Mouse (Mus musculus): ENCODE data around the gene Bcor.

Gene Bcor

DNA sequence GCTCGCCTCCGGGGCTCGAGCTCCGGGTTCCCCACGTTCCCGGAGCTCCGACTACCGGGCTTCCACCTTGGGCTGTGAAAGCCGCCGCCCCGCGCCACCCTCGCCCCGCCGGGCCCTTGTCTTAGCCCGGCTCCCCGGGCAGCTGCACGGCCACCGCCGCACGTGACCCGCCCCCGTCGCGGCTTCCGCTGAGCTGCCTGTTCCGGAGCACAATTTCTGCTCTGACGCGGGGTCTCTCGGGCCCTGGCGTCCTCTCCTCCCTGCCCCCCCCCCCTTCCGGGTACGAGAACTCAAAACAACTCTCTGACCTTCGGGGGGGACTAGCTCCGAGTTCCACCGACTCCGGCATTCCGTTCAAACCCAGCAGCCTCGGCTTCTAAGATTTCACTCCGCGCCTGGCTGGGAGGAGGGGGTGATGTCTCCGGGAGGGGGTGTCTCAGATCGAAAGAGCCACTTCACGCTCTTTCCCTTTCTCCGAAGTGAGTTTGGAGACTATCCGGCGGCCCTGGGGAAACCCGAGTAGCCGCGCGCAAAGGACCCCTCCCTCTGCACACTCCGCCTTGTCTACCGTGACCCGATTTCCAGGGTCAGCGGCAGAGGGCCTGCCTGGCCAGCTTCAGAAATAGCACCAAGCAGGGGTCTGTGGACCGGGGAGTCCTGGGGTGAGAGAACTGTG lies at the start of gene Bcor:
TSS of gene Bcor (minus strand) at position 375 of the 676 bp plus-strand sequence.
- no peak for DNase-seq (ENCODE audit: low spot score)

DNA sequence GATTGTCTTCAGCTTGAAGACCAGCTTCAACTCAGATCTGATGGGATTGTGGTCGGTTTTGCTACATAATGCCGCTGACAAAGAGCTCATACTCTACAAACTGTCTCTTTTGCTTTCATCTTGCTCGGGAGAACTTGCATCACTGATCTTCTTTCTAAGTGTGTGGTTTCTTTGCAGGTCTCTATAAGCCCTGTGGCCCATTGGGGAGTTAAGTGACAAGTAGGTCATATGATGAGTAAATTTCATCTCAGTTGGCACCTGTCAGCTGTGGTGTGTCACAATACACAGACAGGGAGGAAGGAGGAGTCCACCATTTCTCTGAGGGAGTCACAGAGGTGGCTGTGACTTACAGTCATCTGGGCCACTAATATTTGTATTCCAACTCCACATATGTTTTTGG lies 42.8 kb upstream of the Bcor start:
- DNase-seq (ENCODE audit: low spot score): no peak

DNA sequence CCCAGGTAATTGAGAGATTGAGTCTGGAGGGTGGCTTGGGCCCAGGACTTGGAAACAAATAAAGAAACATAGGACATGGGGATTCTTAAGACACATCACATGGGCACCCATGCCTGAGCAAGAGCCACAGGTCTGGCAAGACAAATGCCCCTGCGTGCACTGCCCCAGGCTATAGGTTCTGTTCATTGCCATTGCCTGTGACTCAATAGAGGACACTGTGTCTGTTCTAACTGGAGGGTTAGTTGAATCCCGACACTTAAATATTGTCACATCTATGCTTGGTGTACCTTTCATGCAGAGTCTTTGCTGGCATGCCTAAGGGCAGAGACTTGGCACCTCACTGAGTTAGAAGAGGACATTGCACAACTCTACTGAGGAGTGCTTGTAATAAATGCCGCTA lies 41.0 kb upstream of the Bcor start:
- DNase-seq (ENCODE audit: low spot score): no peak

DNA sequence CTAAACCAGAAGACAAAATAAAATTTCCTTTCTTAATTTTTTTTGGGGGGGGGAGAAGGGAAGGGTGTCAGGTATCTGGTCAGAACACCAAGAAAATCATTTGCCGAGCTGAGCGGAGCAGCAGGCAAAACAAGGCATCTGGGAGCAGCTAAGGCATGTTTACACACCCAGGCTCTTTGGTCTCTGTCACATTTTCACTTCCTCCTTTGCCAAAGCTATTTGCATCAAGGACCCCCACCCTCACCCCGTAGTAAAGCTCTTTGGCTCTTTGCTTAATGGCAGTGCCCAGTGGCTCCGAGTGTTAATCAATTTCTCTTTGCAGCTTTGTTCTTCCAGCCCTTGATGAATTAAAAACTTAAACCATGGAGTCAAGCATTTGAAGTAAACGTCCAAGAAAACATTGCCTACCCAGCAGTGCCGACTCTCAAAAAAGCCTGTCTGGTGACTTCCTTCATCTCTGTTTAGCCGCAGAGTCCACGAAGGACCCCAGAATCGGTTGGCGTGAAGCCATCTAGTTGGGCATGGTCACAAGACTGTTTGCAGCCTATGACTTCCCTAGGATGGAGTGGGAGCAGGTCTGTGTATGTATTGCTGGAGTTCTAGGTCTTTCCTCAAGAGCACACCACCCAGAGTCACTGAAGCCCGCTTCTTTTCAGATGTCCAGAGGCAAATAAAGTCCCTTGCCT lies 35.2 kb upstream of the Bcor start:
- no peak for DNase-seq (ENCODE audit: low spot score)

DNA sequence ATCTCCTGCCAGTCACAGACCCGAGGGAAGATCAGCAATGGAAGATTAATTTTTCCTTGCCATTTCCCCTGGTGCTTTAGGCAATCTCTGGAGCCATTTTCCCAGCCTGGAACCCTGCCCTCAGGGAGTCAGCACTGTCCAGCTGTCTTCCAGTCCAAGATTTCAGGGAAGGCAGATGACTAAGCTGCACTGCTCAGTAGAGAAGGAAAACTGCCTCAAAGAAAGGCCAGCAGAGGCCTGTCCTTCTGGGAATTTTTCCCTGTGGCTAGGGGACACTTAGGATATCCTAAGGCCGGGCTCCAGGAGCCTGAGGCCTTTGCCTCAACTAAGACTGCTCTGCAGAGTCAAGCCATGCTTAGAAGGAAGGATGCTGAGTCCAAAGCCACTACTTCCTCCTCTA lies 32.2 kb upstream of the Bcor start:
- no peak for DNase-seq (ENCODE audit: low spot score)

DNA sequence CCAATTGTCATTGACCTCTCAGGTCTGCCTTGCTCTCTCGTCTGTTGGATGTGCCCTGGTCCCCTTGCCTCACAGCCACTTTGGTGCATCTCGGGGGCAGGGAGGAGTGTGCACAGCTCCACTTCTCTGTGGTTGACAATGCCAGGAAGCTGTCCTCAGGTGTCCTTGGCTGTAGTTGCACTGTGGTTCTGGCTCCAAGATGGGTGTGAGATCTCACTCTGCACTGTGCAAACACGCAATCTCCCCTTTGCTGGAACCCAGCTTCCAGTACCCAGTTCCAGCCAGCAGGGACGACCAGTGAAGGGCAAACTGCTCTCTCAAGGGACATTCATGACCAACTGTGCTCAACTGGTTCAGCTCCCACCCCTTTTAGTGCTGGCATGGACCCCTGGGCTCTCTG lies 29.4 kb upstream of the Bcor start:
- no peak for DNase-seq (ENCODE audit: low spot score)

DNA sequence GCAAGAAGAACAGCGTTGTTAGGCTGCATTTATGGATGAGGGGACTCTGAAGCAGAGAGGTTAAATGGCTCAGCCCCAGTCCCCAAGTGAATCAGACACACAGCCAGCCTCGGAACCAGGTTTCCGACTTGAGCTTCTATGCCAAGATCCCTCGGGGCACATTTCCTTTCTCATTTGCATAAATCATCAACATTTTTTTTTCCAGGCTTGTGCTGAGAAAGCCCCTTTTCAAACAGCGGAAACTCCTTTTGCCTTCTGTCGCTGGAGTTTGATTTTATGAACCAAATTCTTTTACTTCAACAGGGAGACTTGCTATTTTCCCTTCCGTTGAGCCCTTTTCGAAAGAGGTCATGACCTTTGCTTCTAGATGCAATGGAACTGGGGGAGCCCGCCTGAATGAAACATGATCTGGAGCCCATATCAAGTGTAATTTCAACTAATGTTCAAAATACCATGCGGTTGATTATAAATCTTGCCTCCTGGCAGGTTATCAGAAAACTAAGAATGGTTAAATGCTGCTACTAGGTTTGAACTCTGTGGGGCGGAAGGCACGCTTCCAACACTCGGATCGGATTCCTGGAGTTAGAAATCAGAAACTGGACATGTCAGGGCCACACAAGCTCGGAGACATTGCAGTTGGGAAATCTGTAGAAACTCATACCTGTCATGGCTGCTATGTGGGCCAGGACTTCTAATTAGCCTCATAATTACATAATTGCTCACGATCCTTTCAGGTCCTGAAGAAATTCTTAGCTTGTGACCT lies 15.2 kb upstream of the Bcor start:
- DNase-seq (ENCODE audit: low spot score): no peak

DNA sequence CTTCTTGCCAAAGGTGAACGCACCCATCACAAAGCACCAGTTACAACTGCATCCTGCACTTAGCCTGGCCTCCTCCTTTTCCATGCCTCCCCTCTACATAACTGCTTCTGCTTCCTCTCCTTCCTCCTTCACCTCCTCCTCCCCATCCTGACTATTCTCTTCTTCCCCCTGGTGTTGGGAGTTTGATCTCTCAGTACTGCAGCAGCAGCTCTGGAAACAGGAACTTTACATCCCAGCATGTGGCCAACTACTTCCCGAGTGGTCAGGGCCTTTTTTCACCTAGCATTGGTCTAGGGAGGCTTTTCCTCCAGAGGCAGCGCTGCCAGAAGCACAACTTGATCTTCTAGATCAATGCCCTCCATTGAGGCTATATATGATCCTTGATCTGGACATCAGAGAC lies 10.0 kb upstream of the Bcor start:
- DNase-seq (ENCODE audit: low spot score): no peak

DNA sequence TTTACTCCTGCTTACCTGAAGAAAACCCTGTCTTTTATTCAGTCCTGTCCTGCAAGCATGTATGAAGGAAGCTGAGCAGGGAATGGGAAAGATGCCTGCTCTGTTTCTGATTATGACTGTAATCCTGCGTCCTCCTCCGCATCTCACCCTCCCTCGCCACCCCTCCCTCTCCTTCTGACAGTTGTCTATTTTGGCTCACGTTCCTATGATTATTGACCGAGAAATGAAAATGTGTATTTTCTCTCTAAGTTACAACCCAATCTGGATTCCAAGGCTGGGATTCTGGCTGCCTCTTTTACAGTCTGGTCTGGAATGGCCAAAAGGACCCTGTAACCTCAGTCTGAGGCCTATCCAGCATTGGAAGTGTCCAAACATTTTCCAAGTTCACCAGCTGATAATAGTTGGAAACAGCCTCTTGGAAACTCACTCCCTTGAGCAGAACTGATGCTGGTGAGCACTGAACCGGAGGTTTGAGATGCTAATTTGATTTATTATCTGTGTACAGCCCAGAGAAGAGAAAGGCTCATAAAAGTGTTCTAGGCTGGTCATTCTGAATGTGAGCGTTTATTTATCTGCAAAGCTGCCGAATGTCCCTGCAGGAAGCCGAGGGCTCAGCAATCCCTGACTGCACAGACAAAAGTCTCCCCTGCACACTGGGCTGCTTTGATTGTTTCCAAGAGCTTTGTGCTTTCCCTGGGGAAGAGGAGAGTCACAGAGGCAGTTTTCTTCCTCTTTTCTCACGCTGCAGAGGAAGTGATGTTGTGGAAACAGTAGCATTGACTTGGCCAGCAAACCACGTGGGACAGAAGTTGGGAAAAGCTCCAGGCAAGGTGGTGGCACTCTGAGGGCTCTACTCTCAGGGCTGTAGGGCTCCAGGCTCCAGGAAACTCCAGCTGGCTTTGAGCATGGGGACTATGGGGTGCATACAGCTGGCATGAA lies 4.7 kb upstream of the Bcor start:
- no peak for DNase-seq (ENCODE audit: low spot score)

DNA sequence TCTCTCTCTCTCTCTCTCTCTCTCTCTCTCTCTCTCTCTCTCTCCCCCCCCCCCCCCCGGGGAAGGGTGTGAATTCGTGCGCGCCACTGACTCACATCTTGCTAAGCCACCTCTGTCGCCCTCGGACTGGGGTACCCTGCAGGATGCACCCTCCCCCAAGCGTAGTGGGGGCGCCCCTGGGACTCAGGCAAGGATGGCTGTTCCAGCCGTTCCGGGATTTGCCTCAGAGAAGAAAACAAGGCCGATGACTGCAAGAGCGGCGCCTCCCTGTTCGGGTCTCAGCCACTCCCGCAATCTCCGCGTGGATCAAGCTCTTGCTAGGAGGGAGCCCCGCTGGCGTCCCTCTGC lies 647 bp downstream of the Bcor start:
- DNase-seq (ENCODE audit: low spot score): no peak

DNA sequence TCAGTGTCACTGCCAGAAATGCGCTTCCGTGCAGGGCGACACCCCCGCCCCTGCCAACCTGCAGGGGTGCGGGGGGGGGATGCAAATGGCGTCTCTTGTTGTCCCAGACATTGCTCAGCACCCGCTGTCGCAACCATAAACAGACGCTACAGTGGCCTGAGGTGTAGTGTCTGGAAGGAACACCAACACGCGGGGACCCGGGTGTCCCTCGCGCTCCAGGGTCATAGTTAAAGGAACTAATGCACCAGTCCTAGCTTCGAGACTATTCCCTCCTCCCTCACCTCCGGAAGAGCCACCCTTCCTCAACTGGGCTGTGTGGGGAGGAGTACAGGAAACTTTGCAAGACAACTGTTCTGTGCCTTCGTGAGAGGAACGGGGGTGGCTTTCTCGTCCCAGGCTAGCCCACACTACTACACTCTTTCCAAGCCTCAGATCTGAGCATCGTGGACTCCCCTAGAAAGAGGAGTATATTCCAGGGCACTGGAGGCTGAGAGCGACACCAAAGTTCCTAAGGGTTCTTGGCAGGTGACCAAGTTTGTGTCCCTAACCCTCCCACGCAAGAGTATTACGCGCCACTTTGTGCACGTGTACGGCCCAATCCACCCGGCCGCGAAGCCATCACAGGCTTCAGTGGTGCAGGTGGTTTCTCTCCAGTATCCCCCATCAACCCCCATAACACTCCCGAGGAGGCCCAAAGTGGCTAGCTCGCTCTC lies 1.2 kb downstream of the Bcor start:
- DNase-seq (ENCODE audit: low spot score): no peak

DNA sequence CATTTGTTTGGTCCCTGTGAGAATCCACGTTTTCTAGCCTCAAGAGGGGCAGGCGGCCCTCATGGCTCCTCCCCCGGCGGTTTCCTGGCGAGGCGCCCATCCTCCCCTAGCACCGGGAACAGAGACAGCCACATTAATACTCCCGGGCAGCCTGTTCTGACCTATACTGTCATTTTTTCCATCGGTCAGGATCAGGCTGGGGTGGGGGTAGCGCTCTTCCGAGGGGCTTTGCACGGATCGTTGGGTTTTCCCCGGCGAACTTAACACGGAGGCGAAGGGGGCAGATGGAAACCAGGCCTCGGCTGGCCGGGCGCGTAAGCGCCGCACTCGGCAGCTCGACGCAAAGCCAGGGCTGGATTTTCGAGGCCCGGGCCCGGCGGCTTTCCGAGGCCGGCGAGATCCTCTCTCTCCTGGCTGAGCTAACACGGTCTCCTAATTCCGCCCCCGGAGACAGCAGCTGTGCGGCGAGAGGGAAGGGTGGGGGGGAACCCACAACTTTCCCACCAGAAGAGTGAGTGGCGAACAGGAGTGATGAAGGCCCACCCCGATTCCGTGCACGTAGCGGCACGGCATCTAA lies 1.8 kb downstream of the Bcor start:
- peak; percentile 37 for DNase-seq (ENCODE audit: low spot score)

DNA sequence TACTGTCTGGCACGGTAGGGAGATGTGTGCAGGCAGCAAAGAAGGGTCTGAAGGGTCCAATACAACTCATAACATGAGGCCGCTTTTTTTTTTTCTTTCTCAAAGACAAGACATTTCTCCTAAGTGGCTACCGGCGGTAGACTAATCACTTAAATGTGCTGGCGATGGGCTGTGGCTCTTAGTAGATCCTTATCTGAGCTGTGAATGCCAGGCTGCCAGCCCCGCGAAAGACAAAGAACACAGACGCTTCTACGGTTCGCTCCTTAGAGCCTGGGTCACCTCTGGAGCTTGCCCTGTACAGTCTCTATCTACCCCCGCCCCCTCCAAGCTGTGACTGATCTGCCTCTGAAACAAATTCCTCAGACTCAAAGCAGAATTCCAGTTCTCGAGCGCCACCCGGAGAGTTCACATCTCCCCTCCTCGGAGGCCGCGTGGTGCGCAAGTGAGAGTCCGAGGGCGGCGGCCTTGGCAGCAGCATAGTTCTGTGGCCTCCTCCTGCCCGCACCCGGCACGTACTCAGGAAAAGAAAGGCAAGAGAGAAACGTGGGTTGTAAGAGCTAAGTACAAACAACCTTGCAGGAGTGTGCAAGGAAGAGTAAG lies 2.7 kb downstream of the Bcor start:
- DNase-seq (ENCODE audit: low spot score): no peak

DNA sequence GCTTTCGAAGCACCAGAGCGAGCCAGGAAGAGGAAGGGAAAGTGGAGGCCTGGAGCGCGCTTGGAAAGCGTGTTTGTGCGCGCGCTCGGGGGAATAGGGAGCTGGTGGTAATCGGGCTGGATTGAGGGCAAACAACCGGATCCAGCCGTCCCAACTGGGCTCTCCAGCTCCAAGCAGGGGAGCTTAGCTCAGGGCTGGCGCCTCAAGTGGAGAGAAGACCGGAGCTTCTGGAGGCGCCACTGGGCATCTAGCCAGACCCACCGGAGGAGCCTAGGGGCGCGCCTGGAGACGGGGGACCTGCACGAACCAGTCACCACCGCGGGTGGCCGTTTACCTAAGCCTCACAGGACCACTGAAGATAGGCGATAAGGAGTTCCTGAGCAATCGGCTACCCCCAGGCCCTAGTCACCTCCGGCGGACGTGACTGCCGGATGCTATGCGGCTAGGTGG lies 4.3 kb downstream of the Bcor start:
- DNase-seq (ENCODE audit: low spot score): no peak

DNA sequence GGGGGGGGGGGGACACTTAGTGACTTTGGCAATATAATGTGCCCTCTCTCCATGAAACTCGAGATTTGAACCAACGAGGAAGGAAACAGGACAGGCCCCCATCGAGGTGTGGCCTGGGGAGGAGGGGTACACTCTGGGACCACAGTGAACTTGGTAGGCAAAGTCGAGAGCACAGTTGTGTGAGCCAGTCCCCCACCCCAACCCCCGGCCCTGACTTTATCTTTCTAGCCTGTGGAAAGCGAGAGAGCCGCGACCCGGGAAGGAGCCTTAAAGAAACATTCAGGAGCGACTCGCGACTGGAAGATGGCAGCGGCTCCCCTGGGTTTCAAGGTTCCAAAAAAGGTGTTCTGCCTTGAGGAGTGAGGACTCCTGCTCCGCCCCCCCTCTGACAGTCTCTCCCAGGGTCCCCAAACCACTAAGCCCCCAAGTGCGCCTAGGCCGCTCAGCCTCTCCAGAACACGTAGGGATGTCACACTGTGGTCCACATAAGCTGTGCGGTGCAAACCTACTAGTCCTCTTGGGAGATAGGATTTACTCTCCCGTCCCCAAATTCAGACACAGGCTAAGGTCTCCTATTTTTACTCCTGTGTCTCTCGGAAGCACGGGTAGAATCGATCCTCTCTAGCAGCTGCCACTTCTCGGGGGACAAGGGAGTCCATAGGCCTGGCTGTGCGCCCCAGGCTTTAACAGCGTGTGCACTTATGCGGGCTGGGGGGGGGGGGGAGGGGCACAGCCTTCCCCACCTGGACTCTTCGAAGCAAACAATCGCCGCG lies 4.9 kb downstream of the Bcor start:
- no peak for DNase-seq (ENCODE audit: low spot score)

DNA sequence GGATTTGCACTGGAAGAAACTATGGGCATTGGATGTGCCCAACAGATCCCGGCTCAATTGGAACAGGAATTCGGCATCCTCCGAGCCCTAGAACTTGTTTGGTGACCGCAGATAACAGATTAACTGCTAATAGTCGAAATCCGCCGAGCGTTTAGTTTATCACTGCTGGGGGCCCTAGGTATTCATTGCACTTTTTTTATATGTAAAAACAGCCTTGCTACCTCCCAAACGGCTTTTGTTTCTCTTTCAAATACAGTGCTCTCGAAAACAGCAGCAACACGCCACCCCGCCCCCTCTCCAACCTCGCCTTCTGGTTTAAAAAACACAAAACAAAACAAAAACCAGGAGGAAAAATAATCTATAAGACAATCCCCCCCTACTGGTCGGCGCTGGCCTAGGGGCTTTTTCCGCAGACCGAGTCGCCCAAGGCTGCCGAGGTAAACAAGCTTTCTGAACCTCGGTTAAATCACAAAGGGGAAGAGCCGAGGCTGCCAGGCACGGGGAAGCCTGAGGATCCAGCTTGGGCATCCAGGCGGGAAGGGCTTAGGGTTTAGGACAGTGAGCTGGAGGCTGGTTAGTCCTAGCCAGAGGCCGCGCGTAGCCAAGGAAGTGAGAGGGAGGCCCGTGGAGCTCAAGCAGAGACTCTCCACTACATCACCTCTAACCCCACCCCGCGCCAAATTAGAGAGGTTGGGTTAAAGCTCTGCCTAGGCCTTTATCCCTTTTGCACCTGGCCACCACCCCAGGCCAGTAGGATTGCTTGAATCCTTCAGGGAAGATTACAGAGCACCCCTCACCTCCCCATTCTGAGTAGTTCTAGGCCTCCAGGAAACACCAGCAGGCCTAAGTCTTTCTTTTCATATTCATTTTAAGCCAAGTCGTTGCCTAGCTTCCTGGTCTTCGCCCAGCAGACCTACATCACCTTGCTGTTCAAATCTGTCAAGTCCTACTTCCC lies 6.7 kb downstream of the Bcor start:
- DNase-seq (ENCODE audit: low spot score): no peak

DNA sequence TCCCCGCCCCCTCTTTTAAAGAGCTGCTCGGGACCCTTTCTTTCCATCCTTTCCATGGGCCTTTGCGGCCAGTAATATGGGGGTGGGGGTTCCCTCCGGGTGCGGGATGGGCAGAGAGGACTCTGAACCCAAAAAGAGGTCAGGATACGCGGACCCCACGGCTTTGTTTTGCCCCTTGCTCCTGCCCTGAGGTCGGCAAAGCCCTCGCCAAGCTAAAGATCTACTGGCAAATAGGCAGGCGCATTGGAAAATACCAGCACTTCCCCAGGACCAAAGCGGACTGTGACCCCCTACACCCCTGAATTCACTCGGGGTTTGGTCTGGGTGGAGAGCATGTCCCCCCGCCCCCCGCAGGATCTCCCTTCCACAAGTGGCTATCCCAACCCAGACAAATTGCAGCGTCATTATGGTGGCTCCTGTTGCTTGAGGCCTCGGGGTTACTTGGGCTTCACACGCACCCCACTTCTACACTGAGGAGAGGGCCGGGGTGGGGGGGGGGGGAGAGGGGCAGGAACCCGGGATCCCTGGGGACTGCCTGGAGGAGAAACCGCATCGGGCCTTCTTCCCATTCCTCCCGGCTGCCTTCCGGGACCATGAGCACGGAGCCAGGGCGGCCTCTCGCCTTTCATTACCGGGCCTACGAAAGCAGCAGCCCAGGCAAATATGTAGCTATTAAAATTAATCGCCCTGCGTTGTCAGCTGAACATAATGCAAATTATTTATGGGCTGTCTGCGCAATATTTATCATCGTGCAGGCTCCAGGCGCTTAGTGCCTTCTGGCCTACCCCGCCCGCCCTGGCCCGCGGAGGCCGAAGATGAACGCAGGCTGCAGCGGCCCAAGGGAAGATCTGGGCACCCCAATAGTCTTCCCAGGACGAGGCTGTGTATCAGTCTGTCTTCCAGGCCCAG lies 7.9 kb downstream of the Bcor start:
- DNase-seq (ENCODE audit: low spot score): no peak

Data from ovary, postnatal 10 days (tissue).